Mouse (Mus musculus) gastrocnemius, postnatal 36 days (tissue): ENCODE measurements around the gene Scgb1b12. TPM values are rescaled to one million over a fixed set of nuclear protein-coding genes. Genes with fewer than 3 reads are reported as not detected.
"Not testable (repeated sequence)": the region's sequence is repeated elsewhere in the genome, so short reads cannot be mapped to it uniquely, and the experiment has no call there.

ENCODE experiments used
- DNase-seq, 2 experiments: peaks; one replicate each; pipeline ENCODE4 v3.0.0; 2022
- intact Hi-C: fragments of 180-260 bp; cut with DNase I; formaldehyde crosslinking; loops from one replicate; pipeline ENCODE4 v1.15.1; 2025
- long read RNA-seq, 2 experiments: library from polyadenylated mRNA; stranded (forward); transcript quantifications; one replicate each; pipeline ENCODE4 v2.0.0; 2021
- total RNA-seq, 2 experiments: library from RNA; stranded (reverse); gene quantifications; 2 replicates each; pipeline ENCODE4 v1.2.3; 2021

Gene Scgb1b12
- total RNA-seq: not detected
- long read RNA-seq, experiment 1: 0 reads
- long read RNA-seq, experiment 2: 0 reads

- intact Hi-C loops, DNase-seq: not testable (repeated sequence)
These were observed at the start of gene Scgb1b12 for GRCm38 (mm10) chr7:32333882-32334281. Gene Scgb1b12 (plus strand): TSS chr7:32334182.

DNA sequence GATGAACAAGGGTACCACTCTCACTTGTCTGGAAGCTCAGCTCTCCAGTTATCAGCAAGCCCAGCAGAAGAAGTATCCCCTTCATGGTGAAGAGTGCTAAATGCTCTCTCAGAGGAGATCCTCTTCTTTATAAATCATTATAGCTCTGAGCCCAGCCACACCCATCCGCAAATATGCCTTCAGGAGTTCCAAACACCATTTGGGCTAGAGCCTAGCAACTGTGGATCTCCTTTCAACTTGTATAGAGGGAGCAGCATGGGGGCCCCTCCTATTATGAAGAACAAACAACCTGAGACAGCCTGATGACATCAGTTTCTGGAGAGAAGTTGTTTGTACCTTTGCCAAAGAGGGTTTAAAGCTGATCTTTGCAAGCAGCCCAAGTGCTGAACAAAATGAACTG lies 6.8 kb upstream of the Scgb1b12 start, which contains the start of gene Scgb2b12:
Gene Scgb2b12 (minus strand): TSS at position 101 of the 400 bp plus-strand sequence.
- intact Hi-C loops, DNase-seq: not testable (repeated sequence)

Other genes with a start within 250 kb of the Scgb1b12 start
- gene Scgb1b10, start 233.3 kb upstream of the Scgb1b12 start, total RNA-seq: not detected
- gene Scgb2b11, start 123.0 kb upstream of the Scgb1b12 start, total RNA-seq: not detected
- not detected for gene Scgb1b11, start 111.3 kb upstream of the Scgb1b12 start, total RNA-seq
- not detected for gene Scgb2b12, start 6.9 kb upstream of the Scgb1b12 start, total RNA-seq
- gene Scgb1b29, start 107.4 kb downstream of the Scgb1b12 start, total RNA-seq: not detected